Mouse (Mus musculus): Measurements from ENCODE around the gene Glb1l2.

Glb1l2 gene

DNA sequence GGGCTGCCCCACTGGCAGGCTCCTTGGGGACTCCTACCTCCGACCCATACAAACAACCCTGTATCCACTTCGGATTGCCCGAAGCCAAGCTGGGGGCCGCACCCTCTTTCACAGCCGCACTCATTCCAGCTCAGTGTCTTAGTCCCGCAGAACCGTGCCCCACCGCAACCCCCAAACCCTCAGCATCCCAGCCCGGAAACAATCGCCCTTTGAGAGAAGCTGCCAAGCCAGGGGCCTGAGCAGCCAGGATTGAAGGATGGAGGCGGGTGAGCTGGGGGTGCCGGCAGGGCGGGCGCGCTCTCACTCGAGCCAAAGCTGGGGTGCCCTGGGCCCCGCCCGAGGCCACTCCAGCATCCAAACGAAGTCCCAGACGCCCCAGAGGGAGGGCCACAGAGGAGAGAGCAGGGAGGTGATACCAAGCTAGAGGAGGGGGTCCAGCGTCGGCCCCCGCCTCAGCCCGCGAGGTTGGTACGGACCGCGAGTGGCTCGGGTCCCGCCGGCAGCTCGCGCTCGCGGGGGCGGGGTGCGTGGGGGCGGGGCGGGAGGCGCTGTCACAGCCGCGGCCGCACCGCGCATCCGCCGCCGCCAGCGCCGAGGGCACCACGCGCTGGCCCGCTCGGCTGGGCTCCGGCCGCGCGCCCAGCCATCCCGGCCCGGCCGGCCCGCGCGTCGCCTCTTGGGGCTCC, 72.9 kb downstream of the Glb1l2 start, which contains the start of gene B3gat1:
Gene B3gat1 (plus strand): TSS at position 523 of the 686 bp plus-strand sequence.
- DNase-seq (ENCODE audit: low read depth, low spot score): no peak

DNA sequence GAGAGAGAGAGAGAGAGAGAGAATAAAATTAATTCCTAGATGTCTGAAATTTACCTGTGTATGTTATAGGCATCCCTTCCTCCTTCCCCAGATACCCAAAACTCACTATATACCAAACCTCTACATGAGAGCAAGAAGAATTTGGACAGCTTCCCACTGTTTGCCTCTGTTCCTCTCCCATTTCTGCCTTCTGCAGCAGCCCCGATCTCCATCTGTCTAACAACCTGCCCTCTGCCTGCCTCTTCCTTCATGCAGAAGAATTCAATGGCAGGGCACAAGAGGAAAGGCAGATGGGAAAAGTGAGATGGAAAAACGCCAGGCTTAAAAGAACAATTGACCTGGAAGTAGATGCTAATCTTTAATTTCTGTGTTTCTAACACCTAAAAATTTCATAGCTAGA, 77.7 kb downstream of the Glb1l2 start:
- no peak for DNase-seq (ENCODE audit: low read depth, low spot score)

- no peak for DNase-seq (ENCODE audit: low read depth, low spot score)
These were observed 78.8 kb downstream of the Glb1l2 start for GRCm38 (mm10) chr9:26727445-26727844.

GRCm38 (mm10) chr9:26725709-26726108, 80.6 kb downstream of the Glb1l2 start:
- DNase-seq (ENCODE audit: low read depth, low spot score): no peak

GRCm38 (mm10) chr9:26721771-26722170, 84.5 kb downstream of the Glb1l2 start:
- no peak for DNase-seq (ENCODE audit: low read depth, low spot score)

DNA sequence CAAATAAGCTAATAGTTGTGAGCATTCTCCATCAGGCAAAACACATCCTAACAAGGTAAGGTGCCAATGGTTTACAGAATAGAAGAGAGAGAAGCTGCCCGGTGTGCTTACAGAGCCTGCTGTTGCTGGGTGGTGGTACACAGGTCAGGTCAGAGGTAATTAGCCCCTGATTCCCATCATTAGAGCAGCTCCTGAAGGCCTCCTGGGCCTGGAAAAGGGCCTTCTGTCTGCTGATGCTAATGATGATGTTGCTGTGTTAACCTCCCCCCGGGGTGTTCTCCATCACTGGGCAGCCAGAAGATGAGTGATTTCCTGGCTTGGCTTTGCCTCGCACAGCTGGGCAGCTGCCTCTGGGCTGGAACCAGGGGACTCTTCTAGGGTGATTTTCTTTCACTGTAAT, 87.9 kb downstream of the Glb1l2 start:
- DNase-seq (ENCODE audit: low read depth, low spot score): no peak

All from retina, adult 2 months (tissue).